Mouse (Mus musculus): Measurements from ENCODE around the gene Anxa9.
A peak's percentile ranks its signal among the peaks of the same experiment; 100 is the strongest.

The Anxa9 gene

GRCm38 (mm10) chr3:95282865-95283588, 23.9 kb downstream of the Anxa9 start:
- peak; percentile 88 for DNase-seq

GRCm38 (mm10) chr3:95282381-95282864, 24.6 kb downstream of the Anxa9 start:
- peak; percentile 56 for DNase-seq

GRCm38 (mm10) chr3:95281216-95282126, 25.5 kb downstream of the Anxa9 start, which contains the start of the genes Mindy1 and Prune1:
Gene Mindy1, plus strand, starts transcription at chr3:95281345.
Gene Prune1, minus strand, starts transcription at chr3:95282076.
- peak; percentile 99 for DNase-seq

- peak; percentile 58 for DNase-seq
Observed at GRCm38 (mm10) chr3:95280747-95281146, 26.2 kb downstream of the Anxa9 start.

DNA sequence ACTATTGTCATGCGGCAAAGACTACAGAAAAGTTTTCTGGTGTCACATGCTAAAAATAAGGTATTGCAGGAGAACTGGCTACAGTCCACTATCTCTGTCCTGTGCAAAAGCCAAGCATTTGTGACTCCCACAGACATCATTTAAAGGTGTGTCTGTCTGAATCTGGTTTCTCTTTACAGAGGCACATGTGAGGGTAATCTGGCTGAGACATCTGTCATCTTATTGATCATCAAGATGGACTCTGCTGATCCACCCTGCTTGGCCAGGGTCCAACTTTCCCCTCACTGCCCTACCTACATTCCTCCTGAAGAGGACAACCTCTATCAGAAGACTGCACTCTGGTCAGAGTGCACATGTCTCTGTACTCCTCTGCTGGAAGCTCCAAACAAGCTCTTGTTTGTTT, 29.8 kb downstream of the Anxa9 start:
- DNase-seq, result peak; percentile 55

DNA sequence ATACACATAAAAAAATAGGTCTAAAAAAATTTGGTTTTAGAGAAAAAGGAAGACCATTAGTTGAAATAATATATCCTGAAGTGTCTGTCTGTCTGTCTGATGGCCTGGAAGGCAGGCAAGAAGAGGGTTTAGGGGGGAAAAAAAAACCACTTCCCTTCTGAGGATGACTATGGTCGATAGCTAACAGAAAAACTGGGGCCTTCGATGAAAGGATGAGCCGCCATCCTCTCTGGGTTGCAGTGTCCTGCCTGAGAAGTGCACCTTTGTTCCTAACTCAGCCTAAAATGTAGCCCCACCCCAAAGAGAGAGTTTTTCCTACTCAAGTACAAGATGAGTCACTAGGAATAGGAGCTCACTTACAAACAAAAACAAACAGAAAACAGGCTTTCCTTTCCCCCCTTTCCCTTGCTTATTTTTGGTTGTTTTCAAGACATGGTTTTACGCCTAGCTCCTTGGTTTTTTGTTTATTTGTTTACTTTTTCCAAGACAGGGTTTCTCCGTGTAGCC, 30.5 kb downstream of the Anxa9 start:
- no peak for DNase-seq

GRCm38 (mm10) chr3:95275161-95275560, 31.8 kb downstream of the Anxa9 start:
- peak; percentile 42 for DNase-seq

GRCm38 (mm10) chr3:95274453-95274852, 32.5 kb downstream of the Anxa9 start:
- peak; percentile 49 for DNase-seq

DNA sequence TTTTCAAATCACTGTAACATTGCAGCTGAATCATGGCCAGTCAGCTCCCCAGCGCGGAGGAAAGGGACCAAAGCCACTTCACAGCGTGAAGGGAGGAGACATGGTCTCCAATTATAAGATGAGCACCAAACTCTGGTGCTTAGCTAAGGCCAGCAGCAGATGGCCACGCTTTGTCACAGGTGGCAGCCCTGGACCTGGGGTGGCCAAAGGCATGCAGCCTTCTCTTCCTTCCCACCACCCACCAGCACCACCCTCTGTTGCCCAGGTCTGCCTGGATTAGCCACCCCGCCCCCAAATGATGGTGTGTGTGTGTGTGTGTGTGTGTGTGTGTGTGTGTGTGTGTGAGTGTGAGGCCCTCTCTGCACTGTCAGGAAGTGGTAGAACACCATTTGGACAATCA, 33.5 kb downstream of the Anxa9 start:
- peak; percentile 98 for DNase-seq

DNA sequence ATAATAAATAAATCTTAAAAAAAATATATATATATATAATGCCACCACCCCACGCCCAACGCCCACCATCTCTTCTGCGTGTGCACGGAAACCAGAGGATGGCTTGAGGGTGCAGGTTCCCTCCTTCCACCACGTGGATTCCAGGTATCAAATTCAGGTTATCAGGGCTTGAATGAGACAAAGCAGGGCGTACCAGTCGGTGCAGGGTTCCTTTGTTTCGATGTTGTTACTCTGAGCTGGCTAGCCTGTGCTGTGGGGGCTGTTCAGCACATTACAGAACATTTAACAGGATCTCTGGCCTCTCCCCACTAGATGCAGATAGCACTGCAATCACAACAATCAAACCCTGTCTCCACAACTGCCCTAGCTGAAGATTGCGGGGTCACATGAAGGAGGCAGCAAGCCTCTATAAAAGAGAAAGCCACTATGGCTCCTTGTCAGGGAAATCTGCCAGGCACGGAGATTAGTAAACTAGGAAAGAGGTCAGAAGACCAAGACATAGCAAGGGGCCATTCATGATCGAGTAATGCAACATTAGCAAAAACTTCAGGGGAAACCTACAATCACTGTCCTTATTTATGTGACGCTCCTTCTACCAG, 36.1 kb downstream of the Anxa9 start:
- DNase-seq, result peak; percentile 31

DNA sequence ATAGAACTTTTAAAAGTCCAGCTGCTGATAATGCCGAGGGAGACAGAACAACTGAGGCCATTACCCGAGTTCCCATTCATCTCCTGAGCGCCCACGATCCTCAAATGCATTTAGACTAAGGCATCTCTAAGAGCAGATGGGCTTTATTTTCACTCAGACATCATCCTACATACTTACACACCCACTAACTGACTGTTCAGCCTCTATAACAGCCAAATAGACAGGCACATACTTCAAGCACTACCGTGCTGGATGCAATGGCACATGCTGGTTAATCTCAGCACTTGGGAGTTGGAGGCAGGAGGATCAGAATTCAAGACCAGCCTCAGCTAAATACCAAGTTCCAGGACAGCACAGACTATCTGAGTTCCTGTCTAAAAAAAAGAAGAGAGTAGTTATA, 37.2 kb downstream of the Anxa9 start:
- DNase-seq, result no peak

- DNase-seq, result no peak
Observed at GRCm38 (mm10) chr3:95267855-95268254, 39.1 kb downstream of the Anxa9 start.

- no peak for DNase-seq
Observed at GRCm38 (mm10) chr3:95266052-95266451, 40.9 kb downstream of the Anxa9 start.

DNA sequence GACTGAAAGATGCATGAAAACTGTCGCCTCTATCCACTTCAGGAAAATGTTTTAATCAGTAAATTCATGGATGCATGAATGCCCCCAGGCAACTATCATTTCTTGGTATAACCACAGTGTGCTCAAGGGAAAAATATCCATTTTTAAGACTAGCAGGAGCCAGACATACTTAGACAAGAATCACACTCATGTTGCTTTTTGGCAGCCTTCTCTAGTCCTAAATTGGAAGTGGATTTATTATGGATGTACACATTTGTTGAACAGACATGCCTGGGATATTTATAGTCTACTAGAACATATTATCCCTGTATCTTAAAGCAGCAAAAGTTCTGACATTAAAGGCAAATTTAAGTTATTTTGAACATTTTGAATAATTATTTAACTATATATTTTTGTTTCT, 42.3 kb downstream of the Anxa9 start:
- no peak for DNase-seq

- no peak for DNase-seq
Observed at GRCm38 (mm10) chr3:95263089-95263739, 43.8 kb downstream of the Anxa9 start.

GRCm38 (mm10) chr3:95261975-95262374, 45.0 kb downstream of the Anxa9 start:
- no peak for DNase-seq

DNA sequence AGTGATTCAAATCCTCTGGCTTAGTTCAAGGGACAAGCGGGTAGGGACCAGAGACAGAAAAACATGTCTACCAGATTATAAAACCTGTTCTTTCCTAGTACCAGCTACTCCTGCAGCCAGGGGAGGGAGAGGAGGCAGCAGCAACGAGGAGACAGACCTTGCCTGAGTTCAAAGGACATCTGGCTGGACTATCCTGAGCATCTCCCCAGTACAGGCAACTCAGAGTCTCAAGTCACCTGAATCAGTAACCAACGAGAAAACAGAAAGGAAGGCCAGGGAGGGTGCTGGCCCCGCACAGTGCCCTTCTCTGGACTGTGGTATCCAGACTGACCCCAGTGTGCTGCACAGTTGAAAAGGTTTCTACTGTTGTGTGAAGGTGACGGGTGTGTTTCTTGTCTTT, 50.0 kb downstream of the Anxa9 start:
- no peak for DNase-seq

DNA sequence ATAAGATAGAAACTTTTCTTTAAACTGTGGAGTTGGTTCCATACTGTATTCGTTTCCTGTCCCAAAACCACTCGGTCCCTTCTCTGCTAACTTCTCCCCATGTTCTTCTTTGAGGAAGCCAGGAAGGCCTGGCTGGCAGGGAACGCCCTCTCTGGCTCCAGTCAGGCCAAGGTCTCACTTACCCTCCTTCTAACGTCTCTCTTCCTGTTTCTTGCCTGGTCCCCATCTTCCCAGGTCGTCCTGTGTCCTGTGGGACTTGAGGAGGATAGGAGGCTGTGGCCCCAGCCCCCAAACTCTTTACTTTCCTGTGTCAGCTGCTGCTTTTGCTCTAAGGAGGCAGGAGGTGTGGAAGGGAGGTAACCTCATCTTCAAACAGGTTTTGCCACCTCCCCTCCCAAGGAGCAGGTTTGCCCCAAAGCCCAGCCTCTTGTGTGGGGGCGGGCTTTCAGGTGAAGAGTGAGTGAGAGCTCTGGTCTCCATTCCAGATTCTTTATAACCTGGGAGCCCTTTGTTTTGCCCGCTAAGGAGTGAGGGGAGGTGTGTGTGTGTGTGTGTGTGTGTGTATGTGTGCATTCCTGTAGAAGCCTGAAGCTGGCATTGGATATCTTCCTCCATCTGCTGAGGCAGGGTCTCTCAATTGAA, 56.1 kb downstream of the Anxa9 start, which contains the start of gene Bnipl:
Gene Bnipl (minus strand): TSS at position 411 of the 642 bp plus-strand sequence.
- DNase-seq, result peak; percentile 54

DNA sequence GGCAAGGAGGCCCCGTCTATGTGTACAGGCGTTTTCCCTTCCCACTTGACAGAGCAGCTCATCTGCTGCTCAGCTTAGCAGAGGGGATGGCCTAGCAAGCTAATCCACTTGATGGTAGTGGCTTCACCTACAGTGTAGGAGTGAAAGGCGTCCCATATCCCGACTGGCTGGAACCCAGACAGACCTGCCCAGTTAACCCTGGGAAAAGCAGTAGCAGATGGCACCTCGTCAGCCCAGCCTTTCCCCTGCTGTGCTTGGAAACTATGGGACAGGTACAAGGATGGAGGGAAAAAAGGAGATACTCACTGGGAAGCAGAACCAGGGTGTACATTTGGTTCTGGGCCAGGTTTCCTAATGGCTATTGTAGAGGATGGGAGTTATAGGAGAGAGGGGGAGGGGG, 56.6 kb downstream of the Anxa9 start:
- DNase-seq, result peak; percentile 92

DNA sequence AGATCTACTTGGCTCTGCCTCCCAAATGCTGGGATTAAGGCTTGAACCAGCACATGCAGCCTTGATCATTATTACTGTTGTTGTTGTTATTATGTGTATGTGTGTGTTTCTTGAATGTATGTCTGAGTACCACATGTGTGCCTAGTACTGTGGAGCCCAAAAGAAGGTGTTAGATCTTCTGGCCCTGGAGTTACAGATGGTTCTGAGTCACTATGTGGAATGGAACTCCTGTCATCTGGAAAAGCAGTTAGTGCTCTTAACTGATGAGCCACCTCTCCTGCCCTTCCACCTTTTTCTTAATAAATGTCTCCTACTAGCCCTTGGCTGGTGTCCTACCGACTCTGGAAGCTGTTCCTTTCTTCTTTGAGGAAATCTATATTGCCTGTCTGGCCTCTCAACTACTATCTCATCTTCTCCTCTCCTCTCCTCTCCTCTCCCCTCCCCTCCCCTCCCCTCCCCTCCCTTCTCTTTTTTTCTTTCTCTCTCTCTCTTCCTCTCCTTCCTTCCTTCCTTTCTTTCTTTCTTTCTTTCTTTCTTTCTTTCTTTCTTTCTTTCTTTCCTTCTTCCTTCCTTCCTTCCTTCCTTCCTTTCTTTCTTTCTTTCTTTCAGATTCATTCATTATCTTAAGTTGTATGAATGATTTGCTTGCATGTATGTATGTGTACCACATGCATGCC, 59.2 kb downstream of the Anxa9 start:
- DNase-seq, result no peak
